Mouse (Mus musculus): ENCODE measurements around the gene Celsr3. TPM values are rescaled to one million over a fixed set of nuclear protein-coding genes. Genes with fewer than 3 reads are reported as not detected.

Celsr3 gene
- polyA plus RNA-seq, 2 experiments, result 0.06 to 0.19 TPM

- H3K9ac ChIP-seq (replicated peaks), result peak overlapping the region; percentile 99
- H3K27me3 ChIP-seq (ENCODE audit: control insufficient read depth, insufficient read depth, low read length), result no peaks in the 10 kb centered on the region; the same call in 1 of the 2 replicates
- TF ChIP-seq CTCF (IDR thresholded peaks at IDR 0.05; ENCODE audit: low read depth) (no peak), EP300 (IDR thresholded peaks at IDR 0.05; ENCODE audit: low read depth) (no peak)
- peaks cover 10 to 19% of the 10 kb centered on the region in 2 experiments for H3K4me1 ChIP-seq (replicated peaks; ENCODE audit: control insufficient read depth in 2 of 2, insufficient read depth in 2 of 2, low read length in 1 of 2)
- no peaks in the 10 kb centered on the region for H3K9me3 ChIP-seq (ENCODE audit: control insufficient read depth, low read length)
- peak overlapping the region; percentile 96 to 98 for H3K4me3 ChIP-seq (ENCODE audit: insufficient read depth in 1 of 2, low read depth in 2 of 2, low read length in 2 of 2)
- ATAC-seq (ENCODE audit: insufficient read depth) (no peak), DNase-seq (ENCODE audit: low read depth in 3 of 3, low spot score in 3 of 3) (no peak)
- WGBS (ENCODE audit: insufficient replicate concordance), result 41% methylated on average over 9 of the region's 9 CpGs
- peak overlapping the region; percentile 66 for H3K4me2 ChIP-seq (ENCODE audit: low read depth)
- H3K27ac ChIP-seq, result peak overlapping the region; percentile 5; the same call in 1 of the 2 replicates
- no peaks in the 10 kb centered on the region; the same call in none of the 2 replicates for H3K36me3 ChIP-seq (replicated peaks; ENCODE audit: control insufficient read depth, insufficient read depth, low read depth)
Observed at GRCm38 (mm10) chr9:108782836-108783547, 43.1 kb upstream of the Celsr3 start.

GRCm38 (mm10) chr9:108783548-108784463, 42.3 kb upstream of the Celsr3 start, which contains the start of gene Ip6k2:
Gene Ip6k2, plus strand, starts transcription at chr9:108783796.
- peak within 1 kb of the TSS; percentile 96 to 98 for H3K4me3 ChIP-seq (ENCODE audit: insufficient read depth in 1 of 2, low read depth in 2 of 2, low read length in 2 of 2)
- no peaks in the 10 kb centered on the region for H3K9me3 ChIP-seq (ENCODE audit: control insufficient read depth, low read length)
- H3K9ac ChIP-seq (replicated peaks), result peak within 1 kb of the TSS; percentile 99
- ATAC-seq (ENCODE audit: insufficient read depth) (peak; percentile 97), DNase-seq (ENCODE audit: low read depth in 3 of 3, low spot score in 3 of 3) (peak; percentile 84 to 87 (median 85))
- H3K27ac ChIP-seq, result peak within 1 kb of the TSS; percentile 80
- no peaks in the 10 kb centered on the region; the same call in 1 of the 2 replicates for H3K27me3 ChIP-seq (ENCODE audit: control insufficient read depth, insufficient read depth, low read length)
- TF ChIP-seq CTCF (IDR thresholded peaks at IDR 0.05; ENCODE audit: low read depth) (no peak), EP300 (IDR thresholded peaks at IDR 0.05; ENCODE audit: low read depth) (no peak)
- H3K4me2 ChIP-seq (ENCODE audit: low read depth), result peak within 1 kb of the TSS; percentile 66
- H3K4me1 ChIP-seq (replicated peaks; ENCODE audit: control insufficient read depth in 2 of 2, insufficient read depth in 2 of 2, low read length in 1 of 2), result peaks cover 10 to 22% of the 10 kb centered on the region in 2 experiments
- peaks cover 4% of the 10 kb centered on the region for H3K36me3 ChIP-seq (replicated peaks; ENCODE audit: control insufficient read depth, insufficient read depth, low read depth)
- WGBS (ENCODE audit: insufficient replicate concordance), result under 1% methylated on average over 56 of the region's 56 CpGs

- Histone ChIP-seq H3K4me1 (replicated peaks; ENCODE audit: control insufficient read depth in 2 of 2, insufficient read depth in 2 of 2, low read length in 1 of 2) (peaks cover 10 to 24% of the 10 kb centered on the region in 2 experiments), H3K27me3 (ENCODE audit: control insufficient read depth, insufficient read depth, low read length) (no peaks in the 10 kb centered on the region; the same call in 1 of the 2 replicates), H3K4me2 (ENCODE audit: low read depth) (peak overlapping the region; percentile 66), H3K4me3 (ENCODE audit: insufficient read depth in 1 of 2, low read depth in 2 of 2, low read length in 2 of 2) (peak overlapping the region; percentile 14 to 96; a peak in 3 of 4 replicates), H3K36me3 (replicated peaks; ENCODE audit: control insufficient read depth, insufficient read depth, low read depth) (peaks cover 4% of the 10 kb centered on the region), H3K9me3 (ENCODE audit: control insufficient read depth, low read length) (no peaks in the 10 kb centered on the region), H3K9ac (replicated peaks) (no peak overlapping the region; the same call in 1 of the 2 replicates), H3K27ac (no peak overlapping the region)
- TF ChIP-seq EP300 (IDR thresholded peaks at IDR 0.05; ENCODE audit: low read depth) (no peak), CTCF (IDR thresholded peaks at IDR 0.05; ENCODE audit: low read depth) (no peak)
- DNase-seq (ENCODE audit: low read depth in 3 of 3, low spot score in 3 of 3) (no peak), ATAC-seq (ENCODE audit: insufficient read depth) (no peak)
Observed at GRCm38 (mm10) chr9:108785416-108785815, 40.7 kb upstream of the Celsr3 start.

GRCm38 (mm10) chr9:108786494-108786893, 39.6 kb upstream of the Celsr3 start:
- no peak overlapping the region for H3K27ac ChIP-seq
- H3K9me3 ChIP-seq (ENCODE audit: control insufficient read depth, low read length), result no peaks in the 10 kb centered on the region
- peaks cover 4% of the 10 kb centered on the region for H3K36me3 ChIP-seq (replicated peaks; ENCODE audit: control insufficient read depth, insufficient read depth, low read depth)
- H3K27me3 ChIP-seq (ENCODE audit: control insufficient read depth, insufficient read depth, low read length), result no peaks in the 10 kb centered on the region
- no peak overlapping the region for H3K4me2 ChIP-seq (ENCODE audit: low read depth)
- ATAC-seq (ENCODE audit: insufficient read depth) (no peak), DNase-seq (ENCODE audit: low read depth in 3 of 3, low spot score in 3 of 3) (no peak)
- no peak overlapping the region for H3K4me3 ChIP-seq (ENCODE audit: insufficient read depth in 1 of 2, low read depth in 2 of 2, low read length in 2 of 2)
- peaks cover 12 to 29% of the 10 kb centered on the region in 2 experiments for H3K4me1 ChIP-seq (replicated peaks; ENCODE audit: control insufficient read depth in 2 of 2, insufficient read depth in 2 of 2, low read length in 1 of 2)
- H3K9ac ChIP-seq (replicated peaks), result no peak overlapping the region
- TF ChIP-seq EP300 (IDR thresholded peaks at IDR 0.05; ENCODE audit: low read depth) (no peak), CTCF (IDR thresholded peaks at IDR 0.05; ENCODE audit: low read depth) (no peak)
- WGBS (ENCODE audit: insufficient replicate concordance), result 80% methylated on average over 1 of the region's 1 CpGs

All from liver, embryonic 14.5 days (tissue).